Mouse (Mus musculus) layer of hippocampus, adult 11-12 months (tissue): ENCODE data around the gene Chchd6.
A peak's percentile ranks its signal among the peaks of the same experiment; 100 is the strongest.

ENCODE experiments used
- DNase-seq: peaks from one replicate; pipeline ENCODE4 v3.0.0; 2022; ENCODE audit warnings: low spot score

Gene Chchd6

GRCm38 (mm10) chr6:89584634-89585409 lies 10.6 kb downstream of the Chchd6 start:
- DNase-seq, result peak; percentile 34

GRCm38 (mm10) chr6:89583170-89583569 lies 12.3 kb downstream of the Chchd6 start:
- DNase-seq, result no peak

GRCm38 (mm10) chr6:89574641-89575040 lies 20.8 kb downstream of the Chchd6 start:
- DNase-seq, result no peak

GRCm38 (mm10) chr6:89573768-89574167 lies 21.7 kb downstream of the Chchd6 start:
- no peak for DNase-seq

DNA sequence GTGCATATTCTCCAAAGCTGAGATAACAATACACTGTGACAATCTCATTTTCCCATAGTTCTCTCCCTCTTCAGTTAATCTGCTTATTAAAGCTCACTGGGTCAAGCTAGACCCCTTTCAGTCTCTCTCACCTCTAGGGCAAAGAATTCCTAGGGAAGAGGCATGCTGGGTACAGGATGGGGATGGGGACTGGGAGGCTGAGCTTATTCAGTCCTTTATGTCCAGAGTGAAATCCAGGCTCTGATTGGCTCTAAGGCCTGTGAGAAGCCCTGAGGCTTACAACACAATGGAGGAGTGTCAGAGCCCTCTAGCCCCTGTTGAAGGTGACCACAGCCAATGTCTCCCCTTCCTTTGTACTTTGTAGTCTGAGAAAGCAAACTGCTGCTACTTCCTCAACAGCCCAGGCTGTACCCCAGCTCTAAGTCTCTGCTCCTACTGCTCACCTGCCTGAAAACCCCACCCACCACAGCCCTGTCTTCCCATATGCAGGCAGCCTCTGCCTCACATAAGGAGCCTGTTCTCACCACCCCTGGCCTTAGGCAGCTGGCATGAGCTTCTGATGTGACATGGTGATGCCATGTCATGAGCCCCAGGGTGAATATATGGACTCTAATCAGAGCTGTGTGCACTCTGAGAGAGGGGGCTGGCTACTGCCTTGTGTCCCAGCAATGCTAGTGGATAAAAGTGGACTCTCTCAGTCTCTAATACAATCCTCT lies 22.4 kb downstream of the Chchd6 start:
- DNase-seq, result no peak

GRCm38 (mm10) chr6:89569370-89569769 lies 26.1 kb downstream of the Chchd6 start:
- no peak for DNase-seq

DNA sequence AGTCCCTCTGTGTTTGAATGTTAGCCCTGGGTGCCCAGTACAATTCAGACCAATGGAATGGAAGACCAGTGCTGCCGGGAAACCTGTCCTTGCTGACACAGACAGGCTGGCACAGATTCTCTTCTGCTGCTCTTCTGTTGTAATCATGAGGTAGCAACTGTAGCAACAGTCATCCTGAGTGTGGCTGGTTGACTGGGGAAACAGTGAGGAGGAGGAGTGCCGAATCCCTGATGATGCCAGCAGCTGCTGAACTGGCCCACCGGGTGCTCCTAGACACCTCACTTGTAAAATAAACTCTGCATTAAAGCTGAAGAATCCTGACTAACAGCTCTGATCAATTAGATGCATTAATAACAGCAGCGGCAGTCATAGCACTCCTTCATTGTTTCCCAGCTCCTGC lies 28.7 kb downstream of the Chchd6 start:
- DNase-seq, result no peak

- no peak for DNase-seq
Measured at GRCm38 (mm10) chr6:89563381-89563780, 32.1 kb downstream of the Chchd6 start.

- no peak for DNase-seq
Measured at GRCm38 (mm10) chr6:89560826-89561225, 34.6 kb downstream of the Chchd6 start.

GRCm38 (mm10) chr6:89557654-89558053 lies 37.8 kb downstream of the Chchd6 start:
- no peak for DNase-seq

GRCm38 (mm10) chr6:89556566-89556965 lies 38.9 kb downstream of the Chchd6 start:
- DNase-seq, result no peak

GRCm38 (mm10) chr6:89555971-89556370 lies 39.5 kb downstream of the Chchd6 start:
- no peak for DNase-seq

- DNase-seq, result peak; percentile 36
Measured at GRCm38 (mm10) chr6:89554029-89554428, 41.4 kb downstream of the Chchd6 start.

DNA sequence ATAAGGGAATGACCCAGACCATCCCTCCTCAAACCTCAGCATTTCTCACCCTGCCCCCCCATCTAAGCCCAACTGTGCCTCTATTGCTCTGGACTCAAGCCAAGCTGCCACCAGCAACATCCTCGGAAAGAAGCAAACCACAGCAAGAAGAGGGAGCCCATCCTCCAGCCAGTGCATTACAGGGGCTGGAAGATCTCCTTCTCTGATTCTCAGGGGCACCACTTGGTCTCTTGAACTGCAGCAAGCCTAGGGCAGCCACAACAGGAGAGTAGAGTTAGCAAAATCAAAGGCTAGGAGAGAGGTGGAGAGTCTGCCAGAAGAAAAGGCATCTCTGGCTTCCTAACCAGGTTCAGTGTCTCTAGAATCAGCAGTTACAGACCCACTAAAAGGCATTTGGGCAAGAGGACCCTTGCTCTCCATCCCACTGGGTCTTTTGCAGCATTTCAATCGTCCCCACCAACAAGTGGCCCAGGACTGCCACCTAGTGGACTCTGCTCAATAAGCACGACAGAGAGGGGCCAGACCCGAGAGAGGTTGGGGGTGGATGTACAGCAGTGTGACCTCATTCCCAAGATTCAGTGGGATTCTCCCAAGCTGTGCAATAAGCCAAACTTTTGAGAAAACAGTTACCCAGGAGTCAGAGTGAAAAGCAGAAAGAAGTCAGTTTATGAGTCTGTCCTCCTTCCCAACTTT lies 42.3 kb downstream of the Chchd6 start:
- peak; percentile 83 for DNase-seq

DNA sequence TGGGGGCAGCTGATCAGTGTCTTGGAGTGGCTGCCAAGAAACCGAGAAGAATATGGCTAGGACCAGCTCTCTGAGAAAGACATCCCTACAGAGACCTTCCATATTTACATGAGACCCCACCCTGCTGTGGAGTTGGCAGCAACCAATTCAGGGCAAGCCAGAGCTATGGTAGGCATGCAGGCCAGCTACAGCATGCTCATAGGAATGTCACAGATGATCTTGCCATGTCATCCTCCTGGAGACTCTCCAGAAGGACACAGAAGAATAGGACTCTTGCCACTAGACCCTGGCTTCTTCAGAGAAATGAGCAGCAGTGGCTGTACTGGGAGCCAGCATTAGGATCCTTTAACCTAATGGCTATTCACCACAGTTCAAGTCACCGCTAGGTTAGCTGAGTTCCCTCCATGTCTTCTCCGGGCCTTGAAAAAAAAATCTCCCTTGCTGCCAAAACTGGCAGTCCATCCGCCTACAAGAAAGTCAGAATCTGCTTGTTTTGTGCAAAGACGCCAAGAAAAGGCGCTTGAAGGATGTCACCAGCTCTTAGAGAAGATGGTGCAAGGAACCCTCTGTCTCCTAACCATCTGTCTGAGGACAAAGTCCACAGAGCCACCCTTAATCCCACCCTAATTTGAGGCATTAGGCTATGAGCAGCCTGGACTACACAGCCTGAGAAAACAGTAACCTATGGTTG lies 43.0 kb downstream of the Chchd6 start:
- DNase-seq, result peak; percentile 17

- no peak for DNase-seq
Measured at GRCm38 (mm10) chr6:89549157-89549556, 46.3 kb downstream of the Chchd6 start.

- no peak for DNase-seq
Measured at GRCm38 (mm10) chr6:89547951-89548350, 47.5 kb downstream of the Chchd6 start.

GRCm38 (mm10) chr6:89538102-89538751 lies 57.2 kb downstream of the Chchd6 start:
- no peak for DNase-seq

GRCm38 (mm10) chr6:89535626-89536225 lies 59.7 kb downstream of the Chchd6 start:
- DNase-seq, result no peak

- no peak for DNase-seq
Measured at GRCm38 (mm10) chr6:89524766-89525165, 70.7 kb downstream of the Chchd6 start.

DNA sequence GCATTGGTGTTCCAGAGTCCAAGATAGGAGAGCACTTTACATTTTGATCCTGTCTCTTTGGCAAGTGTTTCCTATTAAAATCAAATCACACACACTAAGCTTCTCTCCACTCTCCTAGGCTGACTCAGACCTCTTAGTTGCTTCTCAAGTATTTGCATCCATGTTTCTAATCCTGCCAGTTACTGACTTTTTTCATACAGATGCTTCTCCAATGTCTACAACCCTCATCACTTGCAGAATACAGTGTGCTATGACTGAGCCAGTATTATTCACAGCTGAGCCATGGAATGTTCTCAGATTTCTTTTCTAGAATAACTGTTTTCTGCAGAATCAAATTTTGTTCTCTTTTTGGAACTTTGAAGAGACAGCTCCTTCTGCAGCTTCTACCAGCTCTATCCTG lies 85.3 kb downstream of the Chchd6 start:
- no peak for DNase-seq
